ENCODE assay signal across 17 mouse cellular contexts in genomic region chr13:36988392-36988791, GRCm38 (mm10).
"Had no signal": no experiment of that assay in that cellular context is flagged by ENCODE, and none has a peak within 500 bp of the region (broad histone marks: within the 10 kb centered on the region; RNA-seq: fewer than 3 reads in every experiment).

No protein-coding gene starts in this region.

- H3K4me1 ChIP-seq: intestine, embryonic 15.5 days; liver, embryonic 15.5 days; midbrain, embryonic 15.5 days; stomach, embryonic 15.5 days had no signal

- H3K4me3 ChIP-seq: hindbrain, embryonic 13.5 days; intestine, embryonic 15.5 days; limb, embryonic 13.5 days; liver, embryonic 15.5 days; megakaryocyte, embryonic 14.5 days; midbrain, embryonic 15.5 days; neural tube, embryonic 13.5 days; stomach, embryonic 15.5 days had no signal

- H3K27me3 ChIP-seq: hindbrain, embryonic 13.5 days; intestine, embryonic 15.5 days; limb, embryonic 13.5 days; liver, embryonic 15.5 days; megakaryocyte, embryonic 14.5 days; midbrain, embryonic 15.5 days; neural tube, embryonic 13.5 days; stomach, embryonic 15.5 days had no signal

- H3K9me3 ChIP-seq: hindbrain, embryonic 13.5 days; intestine, embryonic 15.5 days; limb, embryonic 13.5 days; liver, embryonic 15.5 days; megakaryocyte, embryonic 14.5 days; midbrain, embryonic 15.5 days; neural tube, embryonic 13.5 days; stomach, embryonic 15.5 days had no signal

- DNase-seq: left cerebral cortex, postnatal 4 days; lung, embryonic 14.5 days; retina, postnatal 1 day; right cerebral cortex, postnatal 4 days; spleen, adult 18-20 months; thymus, adult 2 months; thymus, postnatal 36 days had no signal

- H3K27ac ChIP-seq: hindbrain, embryonic 13.5 days; hindbrain, postnatal 0 days; intestine, embryonic 15.5 days; limb, embryonic 13.5 days; liver, embryonic 15.5 days; midbrain, embryonic 15.5 days; neural tube, embryonic 13.5 days; stomach, embryonic 15.5 days had no signal

- ATAC-seq: hindbrain, postnatal 0 days; intestine, embryonic 15.5 days; midbrain, embryonic 15.5 days had no signal

- H3K36me3 ChIP-seq: hindbrain, embryonic 13.5 days; intestine, embryonic 15.5 days; limb, embryonic 13.5 days; liver, embryonic 15.5 days; midbrain, embryonic 15.5 days; neural tube, embryonic 13.5 days; stomach, embryonic 15.5 days had no signal

- H3K9ac ChIP-seq: hindbrain, embryonic 13.5 days; intestine, embryonic 15.5 days; limb, embryonic 13.5 days; liver, embryonic 15.5 days; lung, embryonic 14.5 days; midbrain, embryonic 15.5 days; neural tube, embryonic 13.5 days; stomach, embryonic 15.5 days had no signal

- H3K4me2 ChIP-seq: hindbrain, embryonic 13.5 days; intestine, embryonic 15.5 days; limb, embryonic 13.5 days; liver, embryonic 15.5 days; lung, embryonic 14.5 days; midbrain, embryonic 11.5 days; midbrain, embryonic 15.5 days; neural tube, embryonic 13.5 days; stomach, embryonic 15.5 days had no signal
